Mouse (Mus musculus) embryo, embryonic 10.5 days (tissue): Measurements from ENCODE around the gene 1700029I15Rik.

Source experiments
- DNase-seq: peaks from one replicate; pipeline ENCODE4 v3.0.0-alpha.2; 2015; ENCODE audit warnings: low spot score

The 1700029I15Rik gene

DNA sequence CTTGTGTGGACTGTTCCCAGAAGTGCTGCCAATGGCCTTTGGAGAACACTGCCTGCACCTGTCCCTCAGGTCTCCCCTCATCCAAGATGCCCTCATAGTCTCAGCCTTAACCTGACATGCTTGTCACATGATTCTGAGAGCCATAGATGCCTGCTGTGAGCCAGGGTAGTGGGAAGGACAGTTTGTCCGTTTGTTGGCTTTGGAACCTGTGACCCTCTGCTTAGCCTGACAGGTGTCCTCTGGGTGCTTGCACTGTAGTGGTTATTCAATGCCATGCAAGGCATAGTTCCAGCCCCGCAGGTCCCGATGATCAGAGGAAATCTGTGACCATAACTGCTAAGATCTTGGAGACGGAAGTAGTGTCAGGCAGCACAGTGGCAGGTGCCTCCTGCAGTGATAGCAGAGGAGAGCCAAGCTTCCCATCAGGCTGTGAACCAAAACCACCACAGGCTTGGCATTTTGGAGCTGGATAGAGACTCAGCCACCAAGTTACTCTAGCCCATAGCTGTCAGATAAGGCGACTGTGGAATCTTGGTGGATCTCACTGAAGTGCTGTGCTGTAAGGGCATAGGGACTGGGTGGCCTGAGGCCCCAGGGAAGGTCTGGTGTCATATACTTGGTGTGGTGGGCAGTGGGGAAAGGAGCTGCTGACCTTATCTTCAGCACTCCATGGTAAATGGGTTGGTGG lies at the start of gene 1700029I15Rik:
TSS of gene 1700029I15Rik (plus strand) at position 638 of the 688 bp plus-strand sequence.
- no peak for DNase-seq

DNA sequence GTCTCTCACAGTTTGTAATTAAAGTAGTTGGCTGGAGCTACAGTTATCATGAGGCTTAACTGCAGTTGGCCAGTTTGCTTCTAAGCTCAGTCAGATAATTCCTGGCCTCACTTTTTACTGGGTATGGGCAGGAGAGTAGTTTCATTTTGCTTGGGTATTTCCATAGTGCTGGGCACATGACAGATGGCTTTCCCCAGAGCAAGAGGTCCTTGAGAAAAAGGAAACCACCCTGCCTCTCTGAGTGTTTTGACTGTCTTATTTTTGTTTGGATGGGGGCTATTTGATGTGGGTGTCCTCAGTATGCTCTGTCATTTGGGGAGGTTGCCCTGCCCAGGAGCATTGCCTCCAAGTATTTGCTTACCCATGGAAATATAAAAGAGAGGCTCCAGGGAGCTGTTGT lies 39.9 kb upstream of the 1700029I15Rik start:
- DNase-seq = no peak

DNA sequence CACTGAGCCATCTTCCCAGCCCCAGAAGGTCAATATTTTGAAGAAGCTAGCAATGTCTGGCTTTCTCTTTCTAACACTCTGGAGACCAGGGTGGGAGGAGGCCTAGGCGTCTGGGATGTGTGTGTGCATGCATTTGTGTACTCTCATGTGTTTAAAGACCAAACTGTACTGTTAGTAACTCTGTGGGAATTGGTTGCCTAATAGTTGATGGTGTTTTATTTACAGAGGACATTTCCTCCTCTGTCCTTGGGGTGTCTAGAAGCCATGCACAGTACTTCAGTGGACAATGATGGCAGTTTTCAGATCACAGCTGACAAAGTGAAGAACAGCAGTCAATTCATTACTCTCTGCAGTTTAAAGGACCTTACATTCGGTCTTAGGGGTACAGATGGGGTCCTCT lies 35.1 kb upstream of the 1700029I15Rik start:
- no peak for DNase-seq

DNA sequence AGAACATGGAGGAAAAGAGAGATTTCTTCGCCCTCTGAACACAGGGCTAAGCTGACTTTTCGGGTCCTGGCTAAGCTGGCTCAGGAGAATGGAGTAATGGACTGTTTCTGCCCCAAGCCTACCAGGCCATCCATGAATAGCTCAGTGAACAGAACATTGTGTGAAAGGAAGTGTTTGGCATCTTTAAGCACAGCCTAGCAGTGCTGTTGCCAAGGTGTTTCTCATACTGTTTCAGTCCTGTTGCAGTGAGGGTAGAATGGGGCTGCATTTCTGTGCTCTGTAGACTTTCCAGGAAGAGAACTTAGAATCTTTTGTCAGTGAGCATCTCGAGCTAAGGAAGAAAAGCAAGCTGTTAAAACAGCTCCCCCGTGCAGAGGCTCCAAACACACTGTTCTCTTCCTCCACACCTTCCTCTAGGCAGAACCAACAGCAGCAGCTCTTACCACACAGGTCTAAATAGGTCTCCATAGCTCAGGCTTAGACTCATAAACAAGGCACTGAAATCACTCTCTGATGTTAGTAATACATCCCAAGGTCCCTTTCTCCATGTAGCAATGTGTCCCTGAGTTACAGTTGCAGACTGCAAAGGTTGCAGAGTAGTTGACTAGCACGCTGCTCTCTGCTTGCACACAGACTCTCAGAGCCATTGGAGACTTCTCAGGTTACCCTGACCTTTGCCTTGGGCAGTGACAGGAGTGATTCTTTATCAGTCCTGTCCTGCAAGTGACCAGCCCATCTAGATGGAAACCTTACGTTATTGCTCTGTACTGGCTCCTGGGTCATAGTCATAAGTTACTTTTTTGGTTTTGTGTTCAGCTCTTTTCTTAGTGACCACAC lies 32.5 kb upstream of the 1700029I15Rik start:
- peak; percentile 50 for DNase-seq

DNA sequence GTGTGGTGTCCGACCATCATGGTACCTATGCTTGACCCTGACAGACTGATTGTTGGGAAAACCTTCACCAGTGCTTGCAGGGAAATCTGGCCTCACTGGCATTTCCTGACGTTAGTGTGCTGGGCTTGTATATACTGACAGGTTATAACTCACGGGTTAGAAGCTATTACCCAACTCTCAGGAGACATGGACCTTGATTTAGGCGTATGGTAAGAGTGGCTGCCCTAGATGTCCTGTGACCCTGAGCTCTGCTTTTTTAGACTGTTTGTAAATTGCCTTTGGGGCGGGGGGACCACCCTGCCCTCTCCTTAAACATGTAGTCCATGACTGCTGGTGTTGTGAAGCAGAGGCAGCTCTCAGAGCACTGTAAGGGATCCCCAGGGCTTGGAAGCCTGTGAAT lies 31.7 kb upstream of the 1700029I15Rik start:
- peak; percentile 12 for DNase-seq

DNA sequence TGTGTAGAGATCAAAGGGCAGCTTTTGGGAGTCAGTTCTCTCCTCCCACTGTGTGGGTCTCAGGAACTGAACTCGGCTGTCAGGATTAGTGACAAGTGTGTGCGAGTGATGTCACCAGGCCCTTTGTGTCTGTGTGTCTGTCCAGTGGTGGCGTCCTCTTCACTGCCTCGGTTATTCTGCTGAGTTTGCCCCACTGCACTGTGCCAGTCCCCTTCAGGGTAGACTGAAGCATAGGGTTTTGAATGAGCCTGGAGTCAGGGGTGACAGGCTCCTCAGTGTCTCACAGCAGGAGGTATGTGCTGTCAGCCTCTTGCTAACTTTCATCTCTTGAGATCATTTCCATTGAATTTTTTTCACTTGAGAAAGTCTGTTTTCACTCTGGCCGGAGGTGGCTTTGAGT lies 28.9 kb upstream of the 1700029I15Rik start:
- no peak for DNase-seq

DNA sequence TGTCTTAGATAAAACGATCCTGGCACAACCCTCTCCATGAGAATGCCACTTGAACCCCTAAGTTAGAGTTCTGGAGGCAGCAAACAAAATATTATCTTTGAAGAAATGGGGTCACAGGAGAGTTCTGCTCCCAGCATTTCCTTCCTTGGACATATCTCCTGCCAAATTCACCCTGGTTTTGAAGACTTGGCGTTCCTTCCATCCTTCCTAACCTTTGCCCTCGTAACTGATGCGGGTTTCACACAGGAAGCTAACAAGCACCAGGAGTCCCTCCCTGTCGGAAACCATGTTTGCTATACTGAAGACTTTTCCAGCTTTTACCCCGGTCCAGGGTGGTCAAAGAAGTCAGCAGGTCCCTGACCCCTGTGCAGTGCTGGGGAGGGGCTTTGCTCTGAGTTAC lies 28.1 kb upstream of the 1700029I15Rik start:
- DNase-seq = no peak

DNA sequence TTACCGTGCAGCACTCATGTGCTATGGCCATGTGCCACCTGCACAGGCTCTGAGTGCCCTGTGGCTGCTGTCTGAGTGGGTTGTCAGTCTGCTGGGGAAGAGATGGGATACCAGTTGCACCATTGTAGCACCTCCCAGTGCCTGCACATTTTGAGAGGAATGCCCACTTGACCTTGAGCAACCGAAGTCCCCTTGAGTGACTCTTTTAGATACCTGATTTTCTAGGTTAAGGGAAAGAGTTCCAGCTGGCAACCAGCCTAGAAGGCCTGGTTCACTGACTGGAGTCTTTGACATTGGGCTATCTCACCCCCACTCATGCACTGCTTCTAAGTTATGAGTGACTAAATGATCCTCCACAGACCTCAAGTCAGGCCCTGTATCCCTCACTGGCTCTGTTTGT lies 23.0 kb upstream of the 1700029I15Rik start:
- DNase-seq = no peak

DNA sequence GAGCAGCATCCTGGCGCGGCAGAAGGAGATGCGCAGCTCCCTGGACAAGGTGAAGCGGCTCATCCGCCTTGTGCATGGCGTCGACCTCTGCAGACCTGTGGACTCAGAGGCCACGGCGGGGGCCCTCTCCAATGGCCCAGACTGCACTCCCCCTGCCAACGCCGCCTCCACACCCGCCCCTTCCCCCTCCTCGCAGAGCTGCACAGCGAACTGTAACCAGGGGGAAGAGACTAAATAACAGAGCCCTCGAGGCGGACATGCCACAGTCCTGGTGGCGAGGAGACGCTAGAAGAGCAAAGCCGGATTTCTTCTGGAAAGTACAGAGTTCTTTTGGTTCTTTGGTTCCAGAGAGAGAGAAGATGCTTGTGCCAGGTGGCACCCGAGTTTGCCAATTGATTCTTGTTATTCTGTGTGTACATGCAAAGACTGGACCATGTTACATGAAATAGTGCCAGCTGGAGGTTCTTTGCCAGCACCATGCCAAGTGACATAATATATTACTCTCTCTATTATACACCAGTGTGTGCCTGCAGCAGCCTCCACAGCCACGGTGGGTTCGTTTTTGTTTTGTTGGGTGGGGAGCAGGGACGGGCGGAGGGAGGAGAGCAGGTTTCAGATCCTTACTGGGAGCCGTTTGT lies 22.0 kb upstream of the 1700029I15Rik start:
- DNase-seq = no peak

DNA sequence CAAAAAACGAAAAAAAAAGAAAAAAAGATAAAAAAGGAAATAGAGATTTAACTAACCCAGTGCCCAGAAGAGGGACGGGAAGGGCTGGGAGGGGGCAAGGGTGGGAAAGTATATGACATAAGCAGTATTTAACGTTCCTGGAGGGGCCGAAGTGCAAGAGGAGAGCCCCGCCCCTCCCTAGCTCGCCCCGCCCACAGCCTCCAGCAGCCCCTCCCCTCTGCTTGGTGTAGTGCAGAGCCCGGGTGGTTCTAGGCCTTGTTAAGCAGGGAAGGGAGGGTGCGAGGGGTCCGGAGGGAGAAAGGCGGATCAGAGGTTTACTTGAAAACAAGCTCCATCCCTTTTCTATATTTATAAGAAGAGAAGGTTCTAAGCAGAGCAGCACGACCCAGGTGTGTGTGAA lies 21.4 kb upstream of the 1700029I15Rik start:
- DNase-seq = no peak

DNA sequence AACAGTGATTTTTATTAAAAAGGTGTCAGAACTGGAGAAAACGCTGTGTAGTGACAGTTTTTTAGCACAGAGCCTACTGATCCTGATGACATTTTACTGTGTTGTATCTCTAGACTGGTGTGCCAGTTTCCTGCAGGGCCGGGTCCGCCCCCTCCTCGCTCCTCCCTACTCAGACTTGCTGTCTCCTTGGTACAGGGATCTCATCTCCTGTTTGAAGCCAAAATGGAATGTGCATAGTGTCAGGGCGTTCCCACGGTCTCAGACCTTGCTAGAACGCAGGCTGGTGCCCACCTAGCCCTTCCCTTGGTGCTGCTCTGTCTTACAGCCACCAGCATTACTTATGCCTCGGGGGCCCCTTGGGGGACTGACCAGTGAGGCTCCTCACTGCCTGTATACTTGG lies 20.5 kb upstream of the 1700029I15Rik start:
- DNase-seq = no peak

DNA sequence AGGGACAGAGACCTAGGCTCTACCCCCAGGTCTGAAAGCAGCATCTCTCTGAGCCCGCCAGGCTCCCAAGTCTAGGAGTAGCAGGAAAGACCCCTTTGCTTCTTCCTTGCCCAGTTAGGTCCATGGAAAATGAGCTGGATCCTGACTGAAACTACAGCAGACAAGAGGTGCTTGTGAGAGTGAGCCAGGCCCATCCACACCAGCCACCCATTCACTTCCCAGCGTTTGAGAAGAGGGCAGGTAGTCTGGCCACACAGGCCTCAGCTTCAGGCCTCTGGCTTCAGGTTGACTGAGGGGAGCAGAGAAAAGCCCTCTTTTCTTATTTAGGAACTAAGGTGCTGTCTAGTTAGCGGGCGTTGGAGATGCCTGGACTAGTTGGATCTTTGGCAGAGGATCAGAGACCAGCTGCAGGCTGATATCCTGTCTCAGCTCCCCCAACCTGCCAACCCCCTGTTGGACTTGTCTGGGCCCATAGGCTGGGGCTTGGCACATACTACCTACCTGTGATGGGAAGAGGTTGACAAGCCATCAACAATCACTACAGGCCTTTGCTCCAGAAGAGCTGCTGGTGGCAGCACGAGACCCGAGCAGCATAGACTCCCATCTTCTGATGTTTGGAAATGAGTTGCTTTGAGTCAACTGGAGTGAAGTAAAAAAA lies 19.6 kb upstream of the 1700029I15Rik start:
- DNase-seq = no peak

DNA sequence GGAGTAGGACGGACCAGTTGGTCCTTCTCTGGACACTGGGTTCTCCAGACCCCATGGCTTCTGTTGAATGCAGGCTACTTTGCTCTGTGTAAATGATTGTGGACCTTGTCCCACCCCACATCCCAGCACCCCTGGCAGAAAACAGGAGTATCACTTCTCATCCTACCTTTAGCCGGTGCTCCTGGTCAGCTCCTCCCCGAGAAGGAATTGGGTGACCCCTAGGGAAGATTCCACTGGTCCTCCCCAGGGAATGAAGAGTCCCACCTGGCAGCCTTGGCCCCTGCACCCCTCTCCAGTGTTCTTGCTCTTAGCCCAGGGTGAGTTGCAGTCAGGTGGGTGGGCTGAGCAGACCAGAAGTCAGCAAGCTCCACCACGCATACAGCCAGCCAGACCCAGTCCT lies 18.3 kb upstream of the 1700029I15Rik start:
- no peak for DNase-seq

DNA sequence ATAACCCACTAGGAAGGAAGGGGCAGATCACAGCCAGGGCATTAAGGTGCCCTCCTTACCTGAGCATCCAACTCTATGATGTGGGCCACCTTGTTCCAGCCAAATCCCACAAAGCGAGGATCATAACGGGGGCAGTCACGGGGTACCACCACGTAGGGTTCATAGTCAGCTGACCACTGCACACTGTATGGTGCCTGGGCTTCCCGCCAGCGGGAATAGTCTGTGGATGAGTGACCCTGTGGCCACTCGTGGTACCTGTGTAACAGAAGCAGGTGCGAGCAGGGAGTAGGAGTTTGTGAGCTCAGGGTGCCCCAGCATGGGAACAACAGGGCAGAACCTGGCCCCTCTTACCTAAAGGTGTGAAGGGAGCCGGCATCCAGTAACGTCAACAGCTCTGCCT lies 16.8 kb upstream of the 1700029I15Rik start:
- DNase-seq = no peak

DNA sequence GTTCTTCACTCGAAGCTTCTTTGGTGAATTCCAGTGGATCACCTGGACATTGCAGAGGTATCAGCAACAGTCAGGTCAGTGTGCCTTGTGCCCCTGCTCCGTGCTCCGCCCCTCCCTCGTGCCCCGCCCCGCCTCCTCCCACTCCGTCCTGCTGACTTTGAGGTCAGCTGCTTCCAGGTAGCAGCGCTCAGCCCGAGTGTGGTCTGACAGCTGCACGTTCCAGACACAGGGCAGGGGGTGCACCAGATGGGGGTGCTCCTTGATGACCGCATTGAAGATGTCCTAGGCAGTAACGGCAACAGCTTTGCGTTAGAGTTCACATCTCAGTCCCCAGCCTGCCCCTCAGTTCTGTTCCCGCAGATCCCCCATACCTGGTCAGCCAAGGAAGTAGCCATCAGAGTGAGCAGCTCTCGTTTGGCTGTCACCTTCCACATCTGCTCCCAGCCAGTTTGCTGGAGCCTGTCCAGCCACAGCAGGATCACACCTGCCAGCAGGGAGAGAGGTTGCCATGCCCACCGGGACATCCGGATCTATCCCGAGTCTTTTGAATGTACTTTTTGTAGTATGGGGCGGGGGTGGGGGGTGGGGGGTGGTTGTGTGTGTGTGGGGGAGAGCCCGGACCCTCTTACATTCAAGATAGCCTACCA lies 14.8 kb upstream of the 1700029I15Rik start:
- DNase-seq = no peak

DNA sequence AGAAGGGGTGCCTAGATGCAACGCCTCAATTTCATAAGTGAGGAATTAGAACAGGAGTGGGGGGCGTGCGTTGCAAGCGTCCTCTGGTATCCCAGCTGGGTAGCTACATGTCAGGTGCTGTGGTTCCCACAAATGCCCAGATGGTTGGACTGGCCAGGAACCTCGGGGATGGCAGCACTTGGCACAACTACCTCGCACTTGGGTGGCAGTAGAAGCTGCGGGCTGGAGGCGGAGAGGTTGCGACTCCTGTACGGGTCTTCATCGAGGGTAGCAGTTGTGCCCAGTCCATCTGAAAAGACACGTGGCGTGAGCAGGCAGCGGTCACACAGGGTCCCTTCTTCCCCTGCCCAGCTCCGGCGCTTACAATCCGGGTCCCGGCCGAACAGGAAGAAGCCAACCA lies 12.0 kb upstream of the 1700029I15Rik start:
- DNase-seq = peak; percentile 15

DNA sequence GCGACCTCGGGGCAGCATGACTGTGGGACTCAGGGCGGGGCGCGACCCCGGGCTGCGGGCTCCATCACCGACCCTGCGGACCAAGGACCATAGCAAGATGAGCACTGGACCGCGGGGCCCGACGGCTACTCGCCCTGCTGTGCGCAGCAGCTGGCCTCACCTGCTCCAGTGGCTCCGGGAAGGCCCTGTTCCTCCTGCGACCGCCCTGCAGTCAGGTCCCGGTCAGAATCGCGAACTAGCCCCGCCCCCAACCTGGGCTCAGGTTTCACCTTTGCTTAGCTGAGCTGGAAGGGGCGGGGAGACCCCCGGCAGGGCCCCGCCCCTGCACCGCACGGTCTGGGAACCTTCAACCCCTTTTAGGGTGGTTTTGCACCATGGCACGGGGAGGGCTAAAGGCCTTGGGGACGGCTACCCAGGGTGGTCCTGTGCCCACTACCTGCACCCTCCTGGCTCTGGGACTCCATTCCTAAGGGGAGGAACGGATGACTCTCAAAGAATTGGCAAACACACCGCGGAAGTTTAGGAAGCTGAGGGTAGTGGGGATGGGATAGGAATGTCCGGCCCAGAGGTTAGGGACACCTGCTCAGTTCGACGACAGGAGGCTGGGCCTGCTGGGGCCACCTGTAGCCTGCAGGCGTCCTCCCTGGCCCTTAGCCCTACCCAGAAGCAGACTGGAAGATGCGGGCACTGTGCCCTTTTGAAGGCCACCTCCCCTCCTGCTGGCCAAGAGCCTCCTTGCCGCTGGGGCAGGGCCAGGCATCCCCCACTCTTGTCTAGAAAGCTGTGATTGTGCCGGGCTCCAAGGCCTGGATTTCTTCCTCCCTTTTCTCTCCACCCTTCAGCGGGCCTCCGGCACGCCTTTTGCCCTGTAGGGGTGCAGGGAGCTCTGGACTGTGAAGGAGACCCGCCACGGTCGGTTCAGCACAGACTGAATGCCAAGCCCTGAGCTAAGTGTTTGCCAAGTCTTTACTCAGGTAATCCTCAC lies 11.2 kb upstream of the 1700029I15Rik start:
- DNase-seq = peak; percentile 77

DNA sequence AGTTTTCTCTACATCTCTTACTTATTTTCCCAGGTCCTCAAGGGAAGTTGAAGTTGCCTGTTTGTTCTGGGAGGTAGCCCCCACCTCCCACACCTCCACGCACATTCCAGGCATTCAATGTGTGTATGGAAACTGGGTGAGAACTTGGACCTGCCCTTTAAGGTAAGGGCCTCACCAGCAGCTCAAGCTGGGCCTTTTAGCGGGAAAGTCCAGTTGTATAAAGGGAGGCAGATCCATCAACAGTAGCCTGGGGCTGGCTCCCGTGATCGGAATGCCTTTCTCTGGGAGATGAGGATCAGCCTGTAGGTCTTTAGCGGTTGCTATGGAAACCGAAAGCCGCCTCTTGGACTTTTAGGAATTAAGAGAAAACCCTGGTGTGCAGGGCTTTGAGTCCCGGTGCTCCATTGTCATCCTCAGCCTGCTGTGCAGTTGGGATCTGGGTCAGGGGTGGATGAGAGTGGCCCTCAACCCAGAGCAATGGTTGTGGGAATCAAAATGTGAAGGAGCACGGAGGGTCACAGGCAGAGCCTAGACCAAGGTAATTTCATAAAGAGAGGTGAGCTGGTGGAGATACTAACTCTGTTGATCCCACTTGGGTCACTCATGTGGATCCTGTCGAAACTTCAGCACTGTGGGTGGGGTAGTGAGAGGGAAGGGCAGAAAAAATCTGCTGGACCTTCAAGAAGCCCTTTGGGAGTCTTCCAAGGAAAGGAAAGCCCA lies 10.2 kb upstream of the 1700029I15Rik start:
- DNase-seq = peak; percentile 83

DNA sequence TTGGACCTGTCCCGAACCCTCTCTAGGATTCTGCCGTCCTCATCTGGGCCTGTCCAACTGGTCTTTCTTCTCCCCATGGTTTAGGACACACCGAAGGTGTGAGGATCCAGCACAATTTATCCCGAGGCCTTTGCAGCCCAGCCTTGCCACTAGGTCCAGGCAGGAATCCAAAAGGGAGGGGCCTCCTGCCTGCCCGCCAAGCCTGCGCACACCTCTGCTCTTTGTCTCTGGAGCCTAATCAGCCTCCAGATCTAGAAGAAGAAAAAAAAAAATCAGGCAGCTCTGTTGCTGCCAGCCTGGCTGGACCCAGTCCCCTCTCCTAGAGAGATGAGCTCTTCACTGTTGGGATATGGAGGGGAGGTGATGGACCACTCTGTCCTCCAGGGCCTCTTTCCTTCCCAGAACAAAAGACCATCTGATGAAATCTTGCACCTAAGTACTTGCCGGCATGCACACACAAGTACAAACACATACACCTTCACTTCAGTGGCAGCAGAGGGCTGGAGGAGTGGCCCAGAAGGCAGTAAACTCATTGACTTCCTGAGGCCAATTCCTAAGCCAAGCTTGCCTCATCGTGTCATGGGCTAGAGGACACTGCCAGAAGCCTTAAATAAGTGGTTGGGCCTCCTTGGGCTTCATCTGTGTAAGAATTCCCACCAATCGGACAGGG lies 9.4 kb upstream of the 1700029I15Rik start:
- DNase-seq = peak; percentile 17

DNA sequence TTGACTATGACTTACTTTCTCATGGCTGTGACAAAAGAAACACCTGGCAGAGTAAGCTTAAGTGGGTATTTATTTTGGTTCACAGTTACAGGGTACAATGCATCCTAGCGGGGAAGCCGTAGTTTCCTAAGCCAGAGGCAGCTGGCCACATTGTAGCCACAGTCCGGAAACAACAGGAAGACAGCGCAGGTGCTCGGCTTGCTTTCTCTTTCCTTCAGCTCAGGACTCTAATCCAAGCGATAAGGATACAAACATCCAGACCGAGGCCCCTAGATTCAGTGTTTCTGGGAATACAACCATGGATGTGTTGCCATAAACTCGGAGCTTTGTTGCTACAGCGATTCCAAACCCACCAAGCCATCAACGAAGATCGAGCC lies 8.9 kb upstream of the 1700029I15Rik start:
- no peak for DNase-seq
